Mouse (Mus musculus): ENCODE measurements at regions not wholly inside any gene's neighbourhood (a gene's known extent, or its start where the extent isn't known, plus 50 kb on each side); places are given as distances from the start of the nearest gene placed in this dataset.
"Not testable (repeated sequence)": the region's sequence is repeated elsewhere in the genome, so short reads cannot be mapped to it uniquely, and the experiment has no call there.

- H3K9me3 ChIP-seq, result no peaks in the 10 kb centered on the region
- no peaks in the 10 kb centered on the region for H3K4me1 ChIP-seq
- no peaks in the 10 kb centered on the region for H3K27me3 ChIP-seq
- H3K4me2 ChIP-seq, result no peak overlapping the region
- 54% methylated on average over 1 of the region's 1 CpGs for WGBS
- H3K36me3 ChIP-seq, result no peaks in the 10 kb centered on the region
- no peak overlapping the region for H3K4me3 ChIP-seq
- no peak overlapping the region for H3K27ac ChIP-seq
- no peak overlapping the region for H3K9ac ChIP-seq
- ATAC-seq (ENCODE audit: insufficient number of reproducible peaks, low FRiP score, low TSS enrichment, low read depth), result no peak
Measured at GRCm38 (mm10) chr13:26424513-26424912, 345.5 kb downstream of the Hdgfl1 start.

- Histone ChIP-seq H3K9ac (no peak overlapping the region), H3K27ac (no peak overlapping the region)
- ATAC-seq (ENCODE audit: insufficient number of reproducible peaks, low FRiP score, low TSS enrichment, low read depth), result no peak
Measured at GRCm38 (mm10) chr13:26405757-26406156, 364.2 kb downstream of the Hdgfl1 start.

GRCm38 (mm10) chr13:26404707-26405106, 365.3 kb downstream of the Hdgfl1 start:
- H3K9ac ChIP-seq, result no peak overlapping the region
- H3K4me1 ChIP-seq, result no peaks in the 10 kb centered on the region
- no peak overlapping the region for H3K4me3 ChIP-seq
- no peaks in the 10 kb centered on the region for H3K27me3 ChIP-seq
- H3K9me3 ChIP-seq, result no peaks in the 10 kb centered on the region
- no peaks in the 10 kb centered on the region for H3K36me3 ChIP-seq
- no peak for ATAC-seq (ENCODE audit: insufficient number of reproducible peaks, low FRiP score, low TSS enrichment, low read depth)
- H3K27ac ChIP-seq, result no peak overlapping the region
- H3K4me2 ChIP-seq, result no peak overlapping the region
- WGBS, result 67% methylated on average over 2 of the region's 2 CpGs

More at GRCm38 (mm10) chr13:26405757-26406156, 364.2 kb downstream of the Hdgfl1 start:
- no peaks in the 10 kb centered on the region for H3K27me3 ChIP-seq
- no peak overlapping the region for H3K4me2 ChIP-seq
- no peaks in the 10 kb centered on the region for H3K36me3 ChIP-seq
- no peak overlapping the region for H3K4me3 ChIP-seq
- no peaks in the 10 kb centered on the region for H3K9me3 ChIP-seq
- H3K4me1 ChIP-seq, result no peaks in the 10 kb centered on the region

- Histone ChIP-seq H3K4me1 (no peaks in the 10 kb centered on the region), H3K27ac (no peak overlapping the region), H3K4me3 (no peak overlapping the region), H3K9me3 (no peaks in the 10 kb centered on the region), H3K9ac (no peak overlapping the region), H3K4me2 (no peak overlapping the region), H3K36me3 (no peaks in the 10 kb centered on the region), H3K27me3 (no peaks in the 10 kb centered on the region)
- no peak for ATAC-seq (ENCODE audit: insufficient number of reproducible peaks, low FRiP score, low TSS enrichment, low read depth)
- 89% methylated on average over 7 of the region's 7 CpGs for WGBS
Measured at GRCm38 (mm10) chr13:26387861-26388621, 381.9 kb downstream of the Hdgfl1 start.

- Histone ChIP-seq H3K27ac (no peak overlapping the region), H3K27me3 (no peaks in the 10 kb centered on the region)
- ATAC-seq (ENCODE audit: insufficient number of reproducible peaks, low FRiP score, low TSS enrichment, low read depth), result no peak
Measured at GRCm38 (mm10) chr13:26382631-26383030, 387.3 kb downstream of the Hdgfl1 start.

GRCm38 (mm10) chr13:26382154-26382553, 387.8 kb downstream of the Hdgfl1 start:
- H3K27ac ChIP-seq, result no peak overlapping the region
- H3K4me3 ChIP-seq, result no peak overlapping the region
- no peaks in the 10 kb centered on the region for H3K27me3 ChIP-seq
- H3K9me3 ChIP-seq, result no peaks in the 10 kb centered on the region
- no peak overlapping the region for H3K9ac ChIP-seq
- no peak overlapping the region for H3K4me2 ChIP-seq
- WGBS, result 46% methylated on average over 2 of the region's 2 CpGs
- ATAC-seq (ENCODE audit: insufficient number of reproducible peaks, low FRiP score, low TSS enrichment, low read depth), result no peak
- peaks cover 4% of the 10 kb centered on the region; the same call in 1 of the 2 replicates for H3K4me1 ChIP-seq
- H3K36me3 ChIP-seq, result no peaks in the 10 kb centered on the region

More at GRCm38 (mm10) chr13:26382631-26383030, 387.3 kb downstream of the Hdgfl1 start:
- 8% methylated on average over 2 of the region's 2 CpGs for WGBS
- Histone ChIP-seq H3K9ac (no peak overlapping the region), H3K36me3 (no peaks in the 10 kb centered on the region), H3K9me3 (no peaks in the 10 kb centered on the region), H3K4me1 (peaks cover 4% of the 10 kb centered on the region; the same call in 1 of the 2 replicates), H3K4me2 (no peak overlapping the region), H3K4me3 (no peak overlapping the region)

GRCm38 (mm10) chr13:26375546-26375945, 394.4 kb downstream of the Hdgfl1 start:
- no peaks in the 10 kb centered on the region for H3K27me3 ChIP-seq
- no peaks in the 10 kb centered on the region for H3K36me3 ChIP-seq
- no peak overlapping the region for H3K4me2 ChIP-seq
- H3K9me3 ChIP-seq, result no peaks in the 10 kb centered on the region
- no peak overlapping the region for H3K9ac ChIP-seq
- no peak overlapping the region for H3K4me3 ChIP-seq
- no peaks in the 10 kb centered on the region for H3K4me1 ChIP-seq
- no peak for ATAC-seq (ENCODE audit: insufficient number of reproducible peaks, low FRiP score, low TSS enrichment, low read depth)
- no peak overlapping the region for H3K27ac ChIP-seq

GRCm38 (mm10) chr13:26365911-26366310, 404.1 kb downstream of the Hdgfl1 start:
- not testable (repeated sequence) for H3K4me2 ChIP-seq, H3K4me1 ChIP-seq
- 85% methylated on average over 6 of the region's 6 CpGs for WGBS

GRCm38 (mm10) chr13:26356341-26356740, 413.6 kb downstream of the Hdgfl1 start:
- no peak for ATAC-seq (ENCODE audit: insufficient number of reproducible peaks, low FRiP score, low TSS enrichment, low read depth)
- Histone ChIP-seq H3K4me2 (no peak overlapping the region), H3K27ac (no peak overlapping the region), H3K4me1 (no peaks in the 10 kb centered on the region), H3K27me3 (no peaks in the 10 kb centered on the region), H3K36me3 (no peaks in the 10 kb centered on the region), H3K9ac (no peak overlapping the region), H3K4me3 (no peak overlapping the region), H3K9me3 (peaks cover 3% of the 10 kb centered on the region; the same call in 1 of the 2 replicates)
- WGBS, result 48% methylated on average over 3 of the region's 3 CpGs

More at GRCm38 (mm10) chr13:26365911-26366310, 404.1 kb downstream of the Hdgfl1 start:
- H3K27me3 ChIP-seq; ATAC-seq (ENCODE audit: insufficient number of reproducible peaks, low FRiP score, low TSS enrichment, low read depth); H3K9ac ChIP-seq; H3K27ac ChIP-seq; H3K4me3 ChIP-seq; H3K9me3 ChIP-seq; H3K36me3 ChIP-seq: not testable (repeated sequence)

- Histone ChIP-seq H3K4me1 (no peaks in the 10 kb centered on the region), H3K4me3 (no peak overlapping the region), H3K36me3 (no peaks in the 10 kb centered on the region), H3K27ac (no peak overlapping the region), H3K9me3 (peaks cover 3% of the 10 kb centered on the region; the same call in 1 of the 2 replicates), H3K9ac (no peak overlapping the region), H3K4me2 (no peak overlapping the region), H3K27me3 (no peaks in the 10 kb centered on the region)
- ATAC-seq (ENCODE audit: insufficient number of reproducible peaks, low FRiP score, low TSS enrichment, low read depth), result no peak
Measured at GRCm38 (mm10) chr13:26354421-26354820, 415.5 kb downstream of the Hdgfl1 start.

GRCm38 (mm10) chr13:26350510-26350909, 419.5 kb downstream of the Hdgfl1 start:
- no peak overlapping the region for H3K4me2 ChIP-seq
- no peaks in the 10 kb centered on the region for H3K4me1 ChIP-seq
- no peak overlapping the region for H3K27ac ChIP-seq
- no peak overlapping the region for H3K9ac ChIP-seq
- no peak for ATAC-seq (ENCODE audit: insufficient number of reproducible peaks, low FRiP score, low TSS enrichment, low read depth)
- H3K36me3 ChIP-seq, result no peaks in the 10 kb centered on the region
- H3K4me3 ChIP-seq, result no peak overlapping the region
- peaks cover 3% of the 10 kb centered on the region; the same call in 1 of the 2 replicates for H3K9me3 ChIP-seq
- no peaks in the 10 kb centered on the region for H3K27me3 ChIP-seq
- 83% methylated on average over 3 of the region's 3 CpGs for WGBS

GRCm38 (mm10) chr13:26338795-26339194, 431.2 kb downstream of the Hdgfl1 start:
- Histone ChIP-seq H3K27me3 (no peaks in the 10 kb centered on the region), H3K9me3 (no peaks in the 10 kb centered on the region), H3K4me2 (no peak overlapping the region), H3K36me3 (no peaks in the 10 kb centered on the region), H3K4me1 (no peaks in the 10 kb centered on the region), H3K4me3 (no peak overlapping the region), H3K9ac (no peak overlapping the region), H3K27ac (no peak overlapping the region)
- ATAC-seq (ENCODE audit: insufficient number of reproducible peaks, low FRiP score, low TSS enrichment, low read depth), result no peak
- WGBS, result 37% methylated on average over 3 of the region's 3 CpGs

Measured in limb, embryonic 15.5 days (tissue).